In genomic region chr3:146337429-146337828, GRCm38 (mm10) we compare ENCODE assay signal across 9 mouse cellular contexts.
A peak's percentile ranks its signal among the peaks of the same experiment; 100 is the strongest.
DNase-seq lines count a peak whose midpoint lies in the region; ATAC-seq and TF ChIP-seq lines count a peak whose summit lies in the region.
"Had no signal": no experiment of that assay in that cellular context is flagged by ENCODE, and none has a peak within 500 bp of the region (broad histone marks: within the 10 kb centered on the region; RNA-seq: fewer than 3 reads in every experiment).

No protein-coding gene starts in this region.

- H3K9ac ChIP-seq in kidney, embryonic 15.5 days = no peak overlapping the region
- H3K9ac ChIP-seq in forebrain, embryonic 15.5 days (replicated peaks) = peak overlapping the region; percentile 41; the same call in 1 of the 2 replicates
- H3K9ac ChIP-seq in midbrain, embryonic 13.5 days (replicated peaks) = peak overlapping the region; percentile 40; the same call in 1 of the 2 replicates

- no peak overlapping the region for H3K27ac ChIP-seq in kidney, embryonic 15.5 days
- no peak overlapping the region for H3K27ac ChIP-seq in kidney, adult 2 months (ENCODE audit: insufficient read depth, low read depth, low read length)
- H3K27ac ChIP-seq in forebrain, embryonic 10.5 days = 0 out of 2 replicates have a peak overlapping the region, but pooled peaks have one; percentile 48
- peak overlapping the region; percentile 89 for H3K27ac ChIP-seq in forebrain, embryonic 15.5 days (replicated peaks)
- peak overlapping the region; percentile 81 for H3K27ac ChIP-seq in midbrain, embryonic 13.5 days

- no peaks in the 10 kb centered on the region for H3K27me3 ChIP-seq in kidney, embryonic 15.5 days
- H3K27me3 ChIP-seq in kidney, adult 2 months (replicated peaks; ENCODE audit: control insufficient read depth, insufficient read depth, low read length) = no peaks in the 10 kb centered on the region
- H3K27me3 ChIP-seq in forebrain, embryonic 10.5 days (ENCODE audit: poor library complexity, severe bottlenecking) = peaks cover 2% of the 10 kb centered on the region; the same call in 1 of the 2 replicates
- no peaks in the 10 kb centered on the region for H3K27me3 ChIP-seq in forebrain, embryonic 15.5 days
- H3K27me3 ChIP-seq in midbrain, embryonic 13.5 days = no peaks in the 10 kb centered on the region

- no peaks in the 10 kb centered on the region for H3K9me3 ChIP-seq in kidney, embryonic 15.5 days (replicated peaks)
- H3K9me3 ChIP-seq in forebrain, embryonic 10.5 days = no peaks in the 10 kb centered on the region
- no peaks in the 10 kb centered on the region for H3K9me3 ChIP-seq in forebrain, embryonic 15.5 days
- H3K9me3 ChIP-seq in midbrain, embryonic 13.5 days = no peaks in the 10 kb centered on the region

- H3K36me3 ChIP-seq in kidney, embryonic 15.5 days = no peaks in the 10 kb centered on the region
- H3K36me3 ChIP-seq in kidney, adult 2 months (ENCODE audit: control insufficient read depth, insufficient read depth, low read length) = no peaks in the 10 kb centered on the region
- no peaks in the 10 kb centered on the region for H3K36me3 ChIP-seq in forebrain, embryonic 10.5 days (replicated peaks)
- H3K36me3 ChIP-seq in forebrain, embryonic 15.5 days = no peaks in the 10 kb centered on the region
- no peaks in the 10 kb centered on the region for H3K36me3 ChIP-seq in midbrain, embryonic 13.5 days

- TF ChIP-seq POLR2A in kidney, adult 2 months (IDR thresholded peaks at IDR 0.05; ENCODE audit: low read depth, low read length) = no peak

- no peak for ATAC-seq in kidney, embryonic 15.5 days (replicated peaks; ENCODE audit: low FRiP score)
- ATAC-seq in forebrain, embryonic 15.5 days (replicated peaks) = peak; percentile 32; the same call in 1 of the 2 replicates
- peak; percentile 36 for ATAC-seq in midbrain, embryonic 13.5 days
- ATAC-seq: activated CD4-positive, CD25-positive, alpha-beta regulatory T cell, adult 4 months had no signal

- 45% methylated on average over 3 of the region's 3 CpGs for WGBS in kidney, embryonic 15.5 days
- WGBS in kidney, adult 2 months = 48% methylated on average over 3 of the region's 3 CpGs
- 83% methylated on average over 3 of the region's 3 CpGs for WGBS in forebrain, embryonic 10.5 days
- WGBS in forebrain, embryonic 15.5 days = 27% methylated on average over 3 of the region's 3 CpGs
- WGBS in midbrain, embryonic 13.5 days = 67% methylated on average over 3 of the region's 3 CpGs

- no peak for TF ChIP-seq CTCF in kidney, adult 2 months (conservative IDR thresholded peaks at IDR 0.05; ENCODE audit: insufficient read depth, insufficient read length, low read depth, low read length)

- peak overlapping the region; percentile 52 for H3K4me2 ChIP-seq in kidney, embryonic 15.5 days
- peak overlapping the region; percentile 38 for H3K4me2 ChIP-seq in forebrain, embryonic 15.5 days (replicated peaks)
- peak overlapping the region; percentile 45 for H3K4me2 ChIP-seq in midbrain, embryonic 13.5 days (replicated peaks)

- peaks cover 10% of the 10 kb centered on the region for H3K4me1 ChIP-seq in kidney, embryonic 15.5 days
- no peaks in the 10 kb centered on the region for H3K4me1 ChIP-seq in kidney, adult 2 months (ENCODE audit: control insufficient read depth, insufficient read depth, low read length)
- peaks cover 36% of the 10 kb centered on the region for H3K4me1 ChIP-seq in forebrain, embryonic 10.5 days
- H3K4me1 ChIP-seq in forebrain, embryonic 15.5 days = peaks cover 35% of the 10 kb centered on the region
- peaks cover 38% of the 10 kb centered on the region for H3K4me1 ChIP-seq in midbrain, embryonic 13.5 days (replicated peaks)

- no peak for DNase-seq in kidney, adult 2 months
- no peak for DNase-seq in forebrain, embryonic 10.5 days (ENCODE audit: extremely low spot score, low spot score)
- no peak for DNase-seq in cerebellum, adult 11-12 months
- DNase-seq in adrenal gland, adult 2 months = no peak
- DNase-seq: kidney, adult 18-20 months had no signal

- H3K4me3 ChIP-seq in kidney, embryonic 15.5 days (replicated peaks) = no peak overlapping the region
- H3K4me3 ChIP-seq in kidney, adult 2 months (ENCODE audit: insufficient read depth, low read depth, low read length) = no peak overlapping the region
- H3K4me3 ChIP-seq in forebrain, embryonic 10.5 days = no peak overlapping the region
- H3K4me3 ChIP-seq in forebrain, embryonic 15.5 days = peak overlapping the region; percentile 20; the same call in 1 of the 2 replicates
- H3K4me3 ChIP-seq in midbrain, embryonic 13.5 days (replicated peaks) = no peak overlapping the region

Comparison
In these comparisons a context has a peak if more than half of its experiments do, and no peak if none do; other contexts are left out.
1. H3K27ac ChIP-seq: peak in forebrain, embryonic 10.5 days (single experiment), forebrain, embryonic 15.5 days (single experiment) and midbrain, embryonic 13.5 days (single experiment); none in kidney, embryonic 15.5 days (single experiment) and kidney, adult 2 months (single experiment).
2. Peak in every context shown above with its lines, with median percentiles within 50 percentile points of each other: H3K4me2 ChIP-seq.